Mouse (Mus musculus): ENCODE measurements around the gene Upk3b.

- no peak for TF ChIP-seq POLR2A (IDR thresholded peaks at IDR 0.05; ENCODE audit: low read depth, low read length)
- no peak for TF ChIP-seq CTCF (IDR thresholded peaks at IDR 0.05; ENCODE audit: extremely low read depth, insufficient read depth, insufficient read length, insufficient replicate concordance)
Measured at GRCm38 (mm10) chr5:136095089-136095488, 56.8 kb downstream of the Upk3b start.
